Mouse (Mus musculus) CH12.LX (cell line): ENCODE measurements around the gene Zfp423.

ENCODE experiments used
- CHD1 ChIP-seq: IDR thresholded peaks from 2 replicates; pipeline ENCODE4 v1.6.1; 2012; ENCODE audit warnings: low read depth, low read length, improper control_type of control experiment, inconsistent platforms
- CTCF ChIP-seq, 2 experiments: IDR thresholded peaks in 1 of 2; conservative IDR thresholded peaks in 1 of 2; 2 replicates each; pipeline ENCODE4 v1.5.1; 2011 to 2012; ENCODE audit warnings: low read depth in 2 of 2, low read length in 2 of 2, improper control_type of control experiment in 1 of 2, inconsistent platforms in 1 of 2, mild to moderate bottlenecking in 1 of 2, moderate library complexity in 1 of 2
- E2F4 ChIP-seq: IDR thresholded peaks from 2 replicates; pipeline ENCODE4 v1.6.1; 2011; ENCODE audit warnings: low read depth, low read length, improper control_type of control experiment; ENCODE audit not compliant: insufficient replicate concordance
- ETS1 ChIP-seq: conservative IDR thresholded peaks from 2 replicates; pipeline ENCODE4 v1.6.1; 2012; ENCODE audit warnings: low read depth, mild to moderate bottlenecking, inconsistent platforms, low read length, improper control_type of control experiment, moderate library complexity
- KAT2A ChIP-seq: IDR thresholded peaks from 2 replicates; pipeline ENCODE4 v1.6.1; 2012; ENCODE audit warnings: low read length, improper control_type of control experiment, inconsistent platforms; ENCODE audit not compliant: insufficient replicate concordance
- MXI1 ChIP-seq: IDR thresholded peaks from 2 replicates; pipeline ENCODE4 v1.6.1; 2011; ENCODE audit warnings: mild to moderate bottlenecking, low read depth, low read length, improper control_type of control experiment
- MYC ChIP-seq: IDR thresholded peaks from 2 replicates; pipeline ENCODE4 v1.6.1; 2011; ENCODE audit warnings: low read depth, mild to moderate bottlenecking, improper control_type of control experiment, low read length
- NRF1 ChIP-seq: IDR thresholded peaks from 2 replicates; pipeline ENCODE4 v1.6.1; 2014; ENCODE audit warnings: low read depth, mild to moderate bottlenecking, inconsistent platforms, low read length, improper control_type of control experiment, moderate library complexity
- PAX5 ChIP-seq: IDR thresholded peaks from 2 replicates; pipeline ENCODE4 v1.6.1; 2012; ENCODE audit warnings: low read length, inconsistent platforms, mixed read lengths
- POLR2A ChIP-seq: IDR thresholded peaks from 2 replicates; pipeline ENCODE4 v1.6.1; 2011; ENCODE audit warnings: low read depth, mild to moderate bottlenecking, improper control_type of control experiment, low read length
- RAD21 ChIP-seq: IDR thresholded peaks from 2 replicates; pipeline ENCODE4 v1.6.1; 2011; ENCODE audit warnings: low read depth, mild to moderate bottlenecking, low read length, improper control_type of control experiment, moderate library complexity

DNA sequence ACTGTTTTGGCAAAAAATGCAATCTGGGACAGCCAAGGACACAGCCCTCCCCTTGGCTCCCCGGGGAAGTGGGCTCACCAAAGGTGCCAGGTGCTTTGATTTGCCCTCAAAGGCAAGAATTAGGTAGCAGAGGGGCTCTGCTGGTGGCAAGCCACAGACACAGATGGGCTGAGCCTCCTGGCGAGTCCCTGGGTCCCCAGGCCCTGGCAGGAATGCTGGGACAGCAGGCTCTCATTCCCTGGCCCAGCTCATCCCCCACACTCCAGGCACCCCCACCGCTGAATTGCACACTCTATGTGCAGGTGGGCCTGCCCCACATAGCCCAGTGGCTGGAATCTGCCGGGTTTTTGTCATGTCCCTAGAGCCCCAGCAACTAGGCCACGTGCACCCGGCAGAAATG is 270.2 kb downstream of the Zfp423 start:
- TF ChIP-seq POLR2A (no peak), E2F4 (no peak), CTCF (conservative IDR thresholded peaks at IDR 0.05 in 1 of 2, IDR thresholded peaks at IDR 0.05 in 1 of 2; ENCODE audit: low read depth in 2 of 2, low read length in 2 of 2) (no peak), MXI1 (no peak), MYC (no peak), KAT2A (no peak), RAD21 (no peak), CHD1 (no peak), PAX5 (no peak), ETS1 (no peak), NRF1 (no peak)
